Mouse (Mus musculus): ENCODE measurements around the gene Adgrg5. TPM values are rescaled to one million over a fixed set of nuclear protein-coding genes. Genes with fewer than 3 reads are reported as not detected.
A peak's percentile ranks its signal among the peaks of the same experiment; 100 is the strongest.

The Adgrg5 gene
- polyA plus RNA-seq, 1 experiment from 2014 or later = not detected

DNA sequence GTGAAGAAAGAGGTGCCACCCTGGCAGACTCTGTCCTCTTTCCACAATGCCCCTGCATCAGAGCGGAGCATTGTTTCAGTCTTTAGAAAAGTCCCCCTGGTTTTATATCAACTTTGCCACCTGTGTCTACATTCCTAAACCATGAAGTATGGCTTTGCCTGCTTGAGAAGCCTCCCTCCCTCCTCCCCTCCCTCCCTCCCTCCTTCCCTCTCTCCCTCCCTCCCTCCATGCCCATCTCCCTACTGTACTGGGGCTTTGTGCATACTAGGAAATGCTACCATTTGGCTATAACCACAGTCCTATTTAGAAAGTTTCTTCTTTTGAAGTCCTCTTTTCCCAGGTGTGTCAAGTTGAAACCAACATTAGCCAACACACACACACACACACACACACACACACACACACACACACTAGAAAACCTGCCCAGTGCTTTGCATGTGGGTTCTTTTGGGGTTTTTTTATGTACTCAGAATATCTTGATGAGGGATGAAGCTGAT lies 32.6 kb downstream of the Adgrg5 start:
- DNase-seq (ENCODE audit: low read depth, low spot score) (no peak), ATAC-seq (no peak)
- no peaks in the 10 kb centered on the region for H3K27me3 ChIP-seq
- in situ Hi-C loops (cut with MboI; ENCODE audit: low pct_unique_long_range_greater_than_20kb) = no loop called here
- CTCF ChIA-PET = interaction anchor here (1.5 kb wide), 2 partner anchors 9 to 54 kb away, joined by 4 to 8 read pairs; no protein-coding TSS in a partner anchor
- no peak for TF ChIP-seq CTCF (IDR thresholded peaks at IDR 0.05)
- POLR2A ChIA-PET = interaction anchor here (0.6 kb wide), 1 partner anchor 40 kb away, joined by 5 read pairs; no protein-coding TSS in a partner anchor

DNA sequence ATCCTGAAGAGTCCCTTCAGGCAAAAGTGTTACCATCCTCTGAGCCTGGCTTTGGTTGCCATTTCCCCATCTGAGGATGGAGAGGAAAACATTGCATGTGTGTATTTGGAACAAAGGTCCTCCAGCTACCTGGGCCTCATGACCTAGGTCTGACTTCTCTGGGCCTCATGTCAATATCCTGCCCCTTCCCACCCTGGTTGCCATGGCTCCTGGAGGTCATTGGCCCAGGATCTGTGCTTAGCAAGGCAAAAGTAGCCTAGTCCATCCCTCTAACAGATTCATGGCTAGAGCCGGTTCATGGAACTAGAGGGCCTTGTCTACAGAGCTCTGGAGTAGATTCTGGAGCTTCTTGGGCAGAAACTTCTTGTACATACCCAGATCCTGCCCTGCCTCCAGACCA lies 38.7 kb downstream of the Adgrg5 start:
- CTCF ChIA-PET = interaction anchor here (1.0 to 2.3 kb wide), 2 partner anchors 12 kb away, joined by 3 to 8 read pairs; no protein-coding TSS in a partner anchor
- ATAC-seq = no peak
- H3K27me3 ChIP-seq = no peaks in the 10 kb centered on the region
- no peak for DNase-seq (ENCODE audit: low read depth, low spot score)
- in situ Hi-C loops (cut with MboI; ENCODE audit: low pct_unique_long_range_greater_than_20kb) = no loop called here
- POLR2A ChIA-PET = no interaction called here
- no peak for TF ChIP-seq CTCF (IDR thresholded peaks at IDR 0.05)

DNA sequence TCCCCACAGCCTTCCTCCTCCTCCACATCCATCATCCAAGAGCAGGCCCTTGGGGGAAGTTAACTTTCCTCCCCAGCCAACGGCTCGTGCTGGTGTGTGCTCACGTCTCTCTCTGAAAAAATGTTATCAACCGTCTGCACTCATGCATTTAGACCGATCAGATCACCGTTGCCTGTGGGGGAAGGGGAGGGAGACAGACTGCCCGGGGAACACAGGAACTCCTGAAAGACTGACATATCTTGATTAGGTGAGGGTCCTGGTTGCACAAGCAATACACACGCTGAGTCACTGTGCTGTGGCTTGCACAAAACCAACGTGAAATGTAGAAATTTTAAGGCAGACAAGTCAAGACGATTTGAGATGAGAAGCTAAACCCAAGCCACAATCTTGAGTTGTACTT lies 41.3 kb downstream of the Adgrg5 start:
- ChIA-PET CTCF (interaction anchor here (3.5 kb wide), 1 partner anchor 10 kb away, joined by 8 read pairs; no protein-coding TSS in a partner anchor), POLR2A (no interaction called here)
- TF ChIP-seq CTCF (IDR thresholded peaks at IDR 0.05) = no peak
- ATAC-seq = no peak
- in situ Hi-C loops (cut with MboI; ENCODE audit: low pct_unique_long_range_greater_than_20kb) = no loop called here
- H3K27me3 ChIP-seq = no peaks in the 10 kb centered on the region
- DNase-seq (ENCODE audit: low read depth, low spot score) = no peak

DNA sequence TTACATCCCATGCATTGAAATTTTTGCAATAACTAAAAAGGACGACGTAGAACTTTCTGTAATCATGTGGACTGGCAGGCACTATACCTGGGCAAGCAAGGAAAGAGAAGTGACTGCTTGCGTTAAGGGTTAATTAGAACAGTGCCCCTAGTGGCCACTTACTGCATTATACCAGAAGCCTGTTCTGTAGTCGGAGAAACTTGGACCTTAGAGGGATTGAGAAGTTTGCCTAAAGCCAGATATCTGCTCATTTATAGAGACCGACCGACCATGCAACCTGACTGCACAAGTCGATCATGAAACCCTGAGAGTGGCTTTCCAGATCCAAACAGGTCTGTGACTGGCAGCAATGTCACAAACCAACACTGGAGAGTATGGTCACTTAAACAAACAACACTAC lies 43.1 kb downstream of the Adgrg5 start:
- peak; percentile 83 for TF ChIP-seq CTCF (IDR thresholded peaks at IDR 0.05)
- in situ Hi-C loops (cut with MboI; ENCODE audit: low pct_unique_long_range_greater_than_20kb) = no loop called here
- no peaks in the 10 kb centered on the region for H3K27me3 ChIP-seq
- ChIA-PET CTCF (interaction anchor here (1.0 to 3.5 kb wide), 3 partner anchors 10 to 12 kb away, joined by 3 to 10 read pairs (median 8); no protein-coding TSS in a partner anchor), POLR2A (no interaction called here)
- ATAC-seq (no peak), DNase-seq (ENCODE audit: low read depth, low spot score) (no peak)

DNA sequence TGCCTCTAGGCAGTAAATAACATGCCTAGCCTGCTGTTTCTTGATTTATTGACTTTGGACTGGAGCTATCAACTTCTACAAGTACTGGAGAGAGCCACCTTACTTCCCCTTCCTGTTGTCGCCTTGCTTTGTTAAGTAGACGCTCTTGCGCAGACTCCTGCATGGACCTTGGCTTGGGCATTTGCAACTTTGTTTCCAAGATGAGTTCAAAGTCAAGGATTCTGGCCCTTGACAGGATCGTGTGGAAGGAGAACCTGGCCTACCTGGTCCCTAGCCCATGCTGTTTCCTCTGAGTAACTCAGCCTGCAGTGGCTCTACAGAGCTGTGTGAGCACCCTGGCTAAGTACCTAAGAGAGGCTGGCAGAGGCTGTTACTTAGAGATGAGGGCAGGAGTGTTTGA lies 43.6 kb downstream of the Adgrg5 start:
- CTCF ChIA-PET = interaction anchor here (1.9 kb wide), 1 partner anchor 12 kb away, joined by 10 read pairs; no protein-coding TSS in a partner anchor
- in situ Hi-C loops (cut with MboI; ENCODE audit: low pct_unique_long_range_greater_than_20kb) = no loop called here
- POLR2A ChIA-PET = no interaction called here
- H3K27me3 ChIP-seq = no peaks in the 10 kb centered on the region
- no peak for TF ChIP-seq CTCF (IDR thresholded peaks at IDR 0.05)
- no peak for DNase-seq (ENCODE audit: low read depth, low spot score)
- ATAC-seq = no peak

DNA sequence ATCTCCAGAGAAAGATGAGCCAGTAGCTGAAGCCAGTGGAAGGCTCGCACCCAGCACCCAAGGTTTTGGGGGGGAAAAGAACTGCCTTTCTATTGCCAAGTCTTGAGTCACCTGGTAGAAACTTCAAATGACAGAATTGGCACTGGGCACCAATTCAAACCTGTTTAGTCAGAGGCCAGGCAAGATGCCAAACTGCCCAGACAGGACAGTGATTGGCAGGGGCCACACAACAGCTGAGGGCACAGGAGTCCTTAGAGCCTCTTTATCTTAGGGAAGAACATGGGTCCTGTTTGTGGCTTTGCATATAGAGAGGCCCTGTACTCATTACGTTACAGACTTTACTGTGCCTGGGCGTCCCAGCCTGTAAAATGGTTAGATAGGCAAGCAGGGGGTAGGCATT lies 44.1 kb downstream of the Adgrg5 start:
- no peak for TF ChIP-seq CTCF (IDR thresholded peaks at IDR 0.05)
- POLR2A ChIA-PET = no interaction called here
- CTCF ChIA-PET = interaction anchor here (1.9 kb wide), 1 partner anchor 13 kb away, joined by 10 read pairs; no protein-coding TSS in a partner anchor
- no peak for ATAC-seq
- no peaks in the 10 kb centered on the region for H3K27me3 ChIP-seq
- no peak for DNase-seq (ENCODE audit: low read depth, low spot score)
- in situ Hi-C loops (cut with MboI; ENCODE audit: low pct_unique_long_range_greater_than_20kb) = no loop called here

DNA sequence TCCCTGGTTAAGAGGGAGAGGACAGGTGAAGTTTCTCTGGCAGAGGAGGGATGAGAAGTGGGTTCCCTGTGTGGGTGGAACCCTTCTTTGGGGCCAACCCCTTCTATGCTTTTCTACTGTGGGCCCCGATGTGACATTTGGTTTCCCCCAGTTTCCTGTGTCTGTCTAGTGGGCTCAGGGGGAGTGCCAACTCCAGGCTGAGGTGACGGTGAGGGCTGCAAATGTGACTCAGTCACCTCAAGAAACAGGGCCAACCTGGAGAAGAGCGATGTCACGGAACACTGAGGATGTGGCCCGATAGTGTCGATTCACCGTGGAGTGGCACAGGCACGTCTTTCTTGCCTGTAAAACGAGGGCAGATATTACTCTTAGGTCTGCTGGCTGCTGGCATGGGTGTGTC lies 49.8 kb downstream of the Adgrg5 start:
- in situ Hi-C loops (cut with MboI; ENCODE audit: low pct_unique_long_range_greater_than_20kb) = no loop called here
- ATAC-seq (no peak), DNase-seq (ENCODE audit: low read depth, low spot score) (no peak)
- H3K27me3 ChIP-seq = no peaks in the 10 kb centered on the region
- CTCF ChIA-PET = interaction anchor here (1.0 to 1.5 kb wide), 3 partner anchors 11 to 23 kb away, joined by 3 to 8 read pairs (median 3); no protein-coding TSS in a partner anchor
- POLR2A ChIA-PET = no interaction called here
- TF ChIP-seq CTCF (IDR thresholded peaks at IDR 0.05) = no peak

DNA sequence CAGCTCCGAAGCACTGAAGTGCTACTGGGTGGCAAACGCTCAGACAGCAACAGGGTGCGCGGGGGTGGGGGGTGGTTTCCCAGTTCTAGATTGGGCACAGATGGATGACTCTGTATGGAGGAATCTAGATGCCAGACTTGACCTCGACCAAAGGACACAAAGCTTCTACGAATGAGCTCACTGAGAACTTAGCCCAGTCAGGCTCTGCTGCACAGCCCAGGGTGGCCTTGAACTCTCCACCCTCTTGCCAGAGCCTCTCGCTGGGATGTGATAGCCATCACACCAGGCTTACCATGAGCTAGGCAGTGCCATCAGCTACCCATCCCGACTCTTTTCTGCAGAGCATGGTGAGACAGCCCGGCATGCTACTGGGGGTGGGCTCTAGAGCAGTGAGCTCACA lies 50.3 kb downstream of the Adgrg5 start:
- CTCF ChIA-PET = interaction anchor here (1.0 to 1.5 kb wide), 4 partner anchors 12 to 24 kb away, joined by 3 to 8 read pairs (median 4); no protein-coding TSS in a partner anchor
- no peak for TF ChIP-seq CTCF (IDR thresholded peaks at IDR 0.05)
- ATAC-seq (no peak), DNase-seq (ENCODE audit: low read depth, low spot score) (no peak)
- H3K27me3 ChIP-seq = no peaks in the 10 kb centered on the region
- in situ Hi-C loops (cut with MboI; ENCODE audit: low pct_unique_long_range_greater_than_20kb) = no loop called here
- POLR2A ChIA-PET = no interaction called here

DNA sequence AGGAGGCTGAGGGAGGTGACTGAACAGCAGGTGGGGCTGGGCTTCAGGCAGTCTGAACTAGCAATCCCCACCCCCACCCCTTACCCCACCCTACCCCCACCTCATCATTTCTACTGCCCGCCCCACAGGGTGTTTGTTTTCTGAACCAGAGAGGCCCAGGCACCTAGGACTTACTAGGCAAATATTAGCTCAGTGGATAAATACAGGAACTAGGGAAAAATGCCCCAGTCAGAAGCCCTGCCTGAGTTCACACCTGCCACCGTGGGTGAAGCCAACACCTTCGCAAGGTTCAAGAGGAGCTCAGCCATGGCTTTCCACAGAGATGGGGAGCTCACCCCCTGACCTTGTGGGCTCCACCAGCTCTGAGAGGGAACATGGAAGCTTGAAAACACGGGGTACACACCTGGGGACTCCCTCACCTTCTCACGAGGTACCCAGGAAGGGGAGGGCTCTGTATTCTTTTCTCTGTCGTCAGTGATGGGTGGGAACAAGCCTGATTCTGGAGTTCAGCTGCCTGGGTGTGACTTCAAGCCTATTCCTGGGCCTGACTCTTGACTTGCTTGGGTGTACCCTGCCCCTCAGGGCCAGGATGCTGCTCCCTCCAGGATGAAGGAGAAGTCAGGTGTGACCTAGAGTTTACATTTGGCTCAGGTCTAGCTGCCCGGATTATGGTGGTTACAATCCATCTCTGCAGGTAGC lies 51.1 kb downstream of the Adgrg5 start, which contains the start of gene Adgrg1:
Adgrg1 (plus strand) TSS at position 285 of the 699 bp plus-strand sequence.
- in situ Hi-C loops (cut with MboI; ENCODE audit: low pct_unique_long_range_greater_than_20kb) = no loop called here
- no peaks in the 10 kb centered on the region for H3K27me3 ChIP-seq
- ChIA-PET POLR2A (no interaction called here), CTCF (interaction anchor here (1.2 to 1.5 kb wide), 3 partner anchors 12 to 20 kb away, joined by 4 to 8 read pairs (median 5); no protein-coding TSS in a partner anchor)
- ATAC-seq (no peak), DNase-seq (ENCODE audit: low read depth, low spot score) (no peak)
- no peak for TF ChIP-seq CTCF (IDR thresholded peaks at IDR 0.05)

DNA sequence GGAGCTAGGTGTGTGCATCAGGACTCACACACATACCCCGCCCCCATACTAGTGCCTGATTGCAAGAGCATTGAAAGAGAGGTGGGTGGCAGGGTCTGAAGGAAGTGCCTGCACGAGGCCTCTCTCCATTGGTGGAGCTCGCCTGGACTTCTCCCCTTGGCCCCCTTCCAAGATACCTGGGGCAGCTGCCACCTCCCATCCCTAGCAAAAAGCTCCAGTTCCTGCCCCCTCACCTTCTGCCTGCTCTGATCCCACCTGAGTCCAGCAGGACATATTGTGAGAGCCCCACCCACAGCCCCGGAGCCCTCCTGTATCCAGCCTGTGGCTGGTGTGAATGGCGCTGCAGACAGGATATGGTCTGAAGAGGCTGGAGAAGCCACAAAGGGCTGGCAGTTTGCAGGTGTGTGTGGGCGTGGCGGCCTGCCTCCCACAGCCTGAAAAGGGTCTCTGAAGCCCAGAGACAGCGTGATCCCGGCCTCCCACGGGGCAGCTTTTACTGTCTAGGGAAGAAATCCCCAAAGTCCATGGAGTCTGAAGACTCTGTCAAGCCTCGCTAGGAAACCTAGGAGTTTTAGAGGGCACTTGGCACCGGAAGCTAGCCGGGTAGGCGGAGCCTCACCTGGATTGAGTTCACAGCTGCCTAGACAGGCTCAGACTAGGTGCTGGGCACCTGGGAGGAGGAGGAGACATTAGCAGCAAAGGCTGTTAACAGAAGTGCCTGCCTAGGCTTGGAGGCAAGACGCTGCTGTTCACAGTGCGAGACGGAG lies 53.3 kb downstream of the Adgrg5 start:
- DNase-seq (ENCODE audit: low read depth, low spot score) (no peak), ATAC-seq (no peak)
- POLR2A ChIA-PET = interaction anchor here (0.7 to 1.4 kb wide), 3 partner anchors 8 to 21 kb away, joined by 3 to 4 read pairs (median 3); no protein-coding TSS in a partner anchor

More for the DNA sequence above, 53.3 kb downstream of the Adgrg5 start:
- no peak for TF ChIP-seq CTCF (IDR thresholded peaks at IDR 0.05)
- in situ Hi-C loops (cut with MboI; ENCODE audit: low pct_unique_long_range_greater_than_20kb) = no loop called here
- CTCF ChIA-PET = interaction anchor here (0.7 to 0.8 kb wide), 2 partner anchors 11 to 22 kb away, joined by 3 read pairs; no protein-coding TSS in a partner anchor
- H3K27me3 ChIP-seq = no peaks in the 10 kb centered on the region
